Comparison of ENCODE assay signal across 19 mouse cellular contexts in the genomic region with DNA sequence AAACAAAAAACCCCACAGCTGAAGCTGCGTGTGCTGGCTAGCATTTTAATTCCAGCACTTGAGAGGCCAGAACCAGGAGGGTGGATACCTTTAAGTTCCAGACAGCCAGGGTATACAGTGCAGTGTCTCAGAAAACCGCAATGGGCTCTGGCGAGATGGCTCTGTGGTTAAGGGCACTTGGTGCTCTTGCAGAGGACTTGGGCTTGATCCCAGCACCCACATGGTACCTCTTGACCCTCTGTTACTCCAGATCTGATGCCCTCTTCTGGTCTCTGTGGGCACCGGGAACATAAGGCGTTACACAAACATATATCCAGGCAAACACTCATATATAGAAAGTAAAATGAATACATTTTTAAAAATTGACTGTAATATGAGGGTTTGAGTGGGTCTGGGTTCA. TPM values are rescaled to one million over a fixed set of nuclear protein-coding genes. Genes with fewer than 3 reads are reported as not detected.
DNase-seq lines count a peak whose midpoint lies in the region; ATAC-seq and TF ChIP-seq lines count a peak whose summit lies in the region.
"Had no signal": no experiment of that assay in that cellular context is flagged by ENCODE, and none has a peak within 500 bp of the region (broad histone marks: within the 10 kb centered on the region; RNA-seq: fewer than 3 reads in every experiment).

No protein-coding gene starts in this region.

- no peak for TF ChIP-seq CTCF in lung, adult 2 months (IDR thresholded peaks at IDR 0.05; ENCODE audit: insufficient read depth, low read length)

- ATAC-seq in hindbrain, embryonic 16.5 days: no peak
- no peak for ATAC-seq in activated CD4-positive, CD25-positive, alpha-beta regulatory T cell, adult 4 months
- ATAC-seq: forebrain, postnatal 0 days; intestine, embryonic 16.5 days had no signal

- no peak for TF ChIP-seq POLR2A in lung, adult 2 months (IDR thresholded peaks at IDR 0.05; ENCODE audit: borderline replicate concordance, extremely low read depth, low read depth, low read length)

- H3K27me3 ChIP-seq in hindbrain, embryonic 16.5 days (replicated peaks; ENCODE audit: control insufficient read depth, insufficient read depth, low read length): no peaks in the 10 kb centered on the region
- H3K27me3 ChIP-seq: embryonic facial prominence, embryonic 12.5 days; heart, embryonic 12.5 days had no signal

- no peak overlapping the region for H3K4me2 ChIP-seq in hindbrain, embryonic 16.5 days (ENCODE audit: low read length)
- H3K4me2 ChIP-seq: embryonic facial prominence, embryonic 12.5 days; heart, embryonic 12.5 days; hindbrain, embryonic 14.5 days had no signal

- WGBS in lung, adult 2 months: 54% methylated on average over 5 of the region's 5 CpGs
- WGBS in hindbrain, embryonic 16.5 days: 84% methylated on average over 5 of the region's 5 CpGs

- DNase-seq in 416B (ENCODE audit: low read depth): peak; percentile 56
- DNase-seq in lung, adult 2 months: peak; percentile 40
- DNase-seq in lung, postnatal 36 days: peak; percentile 67
- DNase-seq in left cerebral cortex, postnatal 14 days (ENCODE audit: low spot score in 2 of 2): no peak
- DNase-seq in cerebellum, postnatal 4 days (ENCODE audit: low spot score in 2 of 2): no peak
- DNase-seq: adrenal gland, adult 2 months; adrenal gland, postnatal 25 days; cerebellum, adult 8-10 months; cerebellum, postnatal 14 days; forebrain, postnatal 0 days; gastrocnemius, adult 2 months; gastrocnemius, postnatal 25 days had no signal

- H3K4me1 ChIP-seq in lung, adult 2 months (ENCODE audit: control insufficient read depth, insufficient read depth, low read length): no peaks in the 10 kb centered on the region
- no peaks in the 10 kb centered on the region for H3K4me1 ChIP-seq in hindbrain, embryonic 16.5 days (ENCODE audit: control insufficient read depth, insufficient read depth, low read depth, low read length)
- H3K4me1 ChIP-seq: embryonic facial prominence, embryonic 12.5 days had no signal

- no peak overlapping the region for H3K4me3 ChIP-seq in lung, adult 2 months (replicated peaks; ENCODE audit: extremely low read depth, low read depth, low read length)
- H3K4me3 ChIP-seq in hindbrain, embryonic 16.5 days (ENCODE audit: low read length): no peak overlapping the region
- H3K4me3 ChIP-seq: embryonic facial prominence, embryonic 12.5 days; gastrocnemius, adult 2 months; heart, embryonic 12.5 days; hindbrain, embryonic 10.5 days had no signal

- no peaks in the 10 kb centered on the region for H3K36me3 ChIP-seq in hindbrain, embryonic 16.5 days (ENCODE audit: control insufficient read depth, insufficient read depth, low read length)
- H3K36me3 ChIP-seq: embryonic facial prominence, embryonic 12.5 days; heart, embryonic 12.5 days; hindbrain, embryonic 10.5 days had no signal

- H3K27ac ChIP-seq in hindbrain, embryonic 16.5 days (ENCODE audit: low read depth, low read length): no peak overlapping the region
- H3K27ac ChIP-seq: embryonic facial prominence, embryonic 12.5 days; gastrocnemius, adult 2 months; hindbrain, embryonic 10.5 days; hindbrain, embryonic 14.5 days had no signal

- intact Hi-C loops in left cerebral cortex, postnatal 14 days (cut with DNase I): no loop called here

- no peak overlapping the region for H3K9ac ChIP-seq in hindbrain, embryonic 16.5 days (ENCODE audit: low read depth, low read length)
- H3K9ac ChIP-seq: embryonic facial prominence, embryonic 12.5 days; forebrain, postnatal 0 days; heart, embryonic 12.5 days; hindbrain, embryonic 14.5 days had no signal

- no peaks in the 10 kb centered on the region for H3K9me3 ChIP-seq in hindbrain, embryonic 16.5 days (ENCODE audit: control insufficient read depth, low read length)
- H3K9me3 ChIP-seq: embryonic facial prominence, embryonic 12.5 days; heart, embryonic 12.5 days; hindbrain, embryonic 10.5 days had no signal

RNA-seq across cellular contexts. Expression of gene Mark3, which starts 9.0 kb away (rescaled TPM):
- 26.4 and 27.7 TPM in 2 replicates for polyA plus RNA-seq in lung, adult 2 months (2012; rRNA removed)
- total RNA-seq in left cerebral cortex, postnatal 14 days (2021): 100 to 1,000 TPM; 122 to 125 TPM
- 26.4 and 38.3 TPM in 2 replicates for polyA plus RNA-seq in hindbrain, embryonic 16.5 days (2015; fragmentation: Nextera tagmentation; extraction: Ambion mirVana)
- polyA plus RNA-seq in activated CD4-positive, CD25-positive, alpha-beta regulatory T cell, adult 4 months (2017; shearing (Covaris generic)): 10 to 100 TPM; 29.0 to 31.8 TPM

RNA-seq across cellular contexts. Expression of gene Eif5, which starts 27.5 kb away (rescaled TPM):
- polyA plus RNA-seq in lung, adult 2 months (2012; rRNA removed): 48.5 and 68.3 TPM in 2 replicates
- 100 to 1,000 TPM; 237 to 261 TPM for total RNA-seq in left cerebral cortex, postnatal 14 days (2021)
- 482 and 486 TPM in 2 replicates for polyA plus RNA-seq in hindbrain, embryonic 16.5 days (2015; fragmentation: Nextera tagmentation; extraction: Ambion mirVana)
- 100 to 1,000 TPM; 177 to 194 TPM for polyA plus RNA-seq in activated CD4-positive, CD25-positive, alpha-beta regulatory T cell, adult 4 months (2017; shearing (Covaris generic))

Comparison
In these comparisons a context has a peak if more than half of its experiments do, and no peak if none do; other contexts are left out.
1. DNase-seq: peak in 416B (single experiment), lung, adult 2 months (single experiment) and lung, postnatal 36 days (single experiment); none in left cerebral cortex, postnatal 14 days (0 of 2) and cerebellum, postnatal 4 days (0 of 2).